Mouse (Mus musculus) Muller cell, postnatal 12 days (primary cell): ENCODE results near the gene Evi5.
A peak's percentile ranks its signal among the peaks of the same experiment; 100 is the strongest.

Experiments used
- DNase-seq: peaks from one replicate; pipeline ENCODE4 v3.0.0-alpha.2; 2015; ENCODE audit errors: inconsistent ontology term

Gene Evi5

DNA sequence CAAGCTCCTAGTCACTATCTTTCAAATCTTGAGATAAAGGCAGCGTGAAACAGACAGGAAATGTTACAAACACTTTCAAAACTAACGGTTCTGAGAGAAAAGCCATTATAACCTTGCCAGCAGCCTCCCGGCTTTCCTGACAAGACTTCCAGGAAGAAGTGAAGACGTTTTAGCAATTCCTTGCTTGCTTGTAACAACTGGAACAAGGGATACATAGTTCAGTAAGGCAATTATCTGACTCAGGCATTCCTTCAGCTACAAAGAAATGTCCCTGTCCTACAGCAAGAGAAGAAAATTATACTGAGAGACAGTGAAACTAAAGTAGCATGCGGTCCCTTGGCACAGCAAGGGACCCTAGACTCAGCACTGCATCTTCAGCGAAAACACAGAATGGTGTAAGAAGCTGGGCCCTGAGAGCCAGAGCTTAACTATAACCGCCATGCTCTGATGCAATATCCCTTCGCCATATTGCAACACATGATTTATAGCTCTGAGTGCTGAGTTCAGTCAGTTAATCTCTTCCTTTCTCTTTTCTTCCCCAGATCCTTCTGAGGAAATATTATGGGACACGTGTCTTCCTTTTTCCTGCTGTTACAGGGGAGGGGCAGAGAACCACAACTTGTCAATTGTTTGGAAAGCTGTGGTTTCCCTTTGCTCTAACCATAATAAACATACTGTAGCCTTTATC, 125.5 kb downstream of the Evi5 start:
- no peak for DNase-seq

GRCm38 (mm10) chr5:107739023-107739422, 135.9 kb downstream of the Evi5 start:
- no peak for DNase-seq

DNA sequence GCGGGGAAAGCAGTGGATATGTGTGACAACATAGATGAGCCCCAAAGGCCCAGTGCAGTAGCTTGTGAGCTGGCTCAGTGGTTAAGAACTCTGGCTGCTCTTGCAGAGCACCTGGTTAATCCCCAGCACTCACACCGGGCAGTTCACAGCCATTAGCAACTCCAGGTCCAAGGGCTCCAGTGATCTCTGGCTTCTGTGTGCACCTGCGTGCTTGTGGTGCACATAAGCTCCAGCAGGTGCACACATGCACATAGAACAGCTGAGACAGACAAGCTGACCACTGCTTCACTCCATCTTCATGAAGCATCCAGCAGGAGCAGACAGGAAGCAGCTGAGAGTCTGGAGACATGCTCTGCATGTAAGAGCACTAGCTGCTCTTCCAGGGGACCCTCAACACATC, 136.6 kb downstream of the Evi5 start:
- no peak for DNase-seq

DNA sequence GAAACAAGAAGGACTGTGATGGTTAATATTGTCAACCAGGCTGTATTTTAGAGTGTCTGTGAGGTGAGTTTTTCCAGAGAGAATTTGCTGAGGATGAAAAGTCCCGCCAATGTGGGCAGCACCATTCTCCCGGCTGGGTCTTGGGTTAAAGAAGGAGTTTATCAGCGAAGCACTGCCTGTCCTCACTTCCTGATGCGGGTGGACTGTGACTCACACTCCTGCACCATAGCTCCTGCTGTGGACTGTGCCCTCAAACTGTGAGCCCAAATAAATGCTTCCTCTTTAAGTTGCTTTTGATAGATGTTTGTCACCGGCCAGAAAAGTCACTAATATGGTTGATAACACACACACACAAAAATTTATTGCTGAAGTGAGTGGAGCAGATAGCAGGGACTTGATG, 138.7 kb downstream of the Evi5 start:
- DNase-seq, result no peak

GRCm38 (mm10) chr5:107731844-107732243, 143.1 kb downstream of the Evi5 start:
- no peak for DNase-seq

GRCm38 (mm10) chr5:107731408-107731807, 143.5 kb downstream of the Evi5 start:
- no peak for DNase-seq

DNA sequence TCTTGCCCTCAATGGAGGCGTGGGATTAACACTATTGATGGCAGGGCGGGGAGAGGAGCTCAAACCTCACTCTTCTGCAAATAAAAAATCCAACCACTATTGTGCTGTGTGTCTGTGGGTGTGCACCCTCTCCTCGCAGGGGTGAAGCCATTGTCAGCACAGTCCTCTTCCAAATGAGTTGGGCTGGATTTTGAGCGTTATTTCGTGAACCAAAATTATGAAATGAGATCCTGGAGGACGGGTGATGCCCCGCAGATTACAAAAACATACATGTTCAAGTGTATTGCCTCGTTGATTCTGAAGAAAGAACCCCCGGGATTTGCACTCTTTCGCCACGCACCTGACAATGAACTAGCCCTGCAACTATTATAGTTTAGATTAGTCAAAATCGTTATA, 147.9 kb downstream of the Evi5 start:
- DNase-seq, result no peak

DNA sequence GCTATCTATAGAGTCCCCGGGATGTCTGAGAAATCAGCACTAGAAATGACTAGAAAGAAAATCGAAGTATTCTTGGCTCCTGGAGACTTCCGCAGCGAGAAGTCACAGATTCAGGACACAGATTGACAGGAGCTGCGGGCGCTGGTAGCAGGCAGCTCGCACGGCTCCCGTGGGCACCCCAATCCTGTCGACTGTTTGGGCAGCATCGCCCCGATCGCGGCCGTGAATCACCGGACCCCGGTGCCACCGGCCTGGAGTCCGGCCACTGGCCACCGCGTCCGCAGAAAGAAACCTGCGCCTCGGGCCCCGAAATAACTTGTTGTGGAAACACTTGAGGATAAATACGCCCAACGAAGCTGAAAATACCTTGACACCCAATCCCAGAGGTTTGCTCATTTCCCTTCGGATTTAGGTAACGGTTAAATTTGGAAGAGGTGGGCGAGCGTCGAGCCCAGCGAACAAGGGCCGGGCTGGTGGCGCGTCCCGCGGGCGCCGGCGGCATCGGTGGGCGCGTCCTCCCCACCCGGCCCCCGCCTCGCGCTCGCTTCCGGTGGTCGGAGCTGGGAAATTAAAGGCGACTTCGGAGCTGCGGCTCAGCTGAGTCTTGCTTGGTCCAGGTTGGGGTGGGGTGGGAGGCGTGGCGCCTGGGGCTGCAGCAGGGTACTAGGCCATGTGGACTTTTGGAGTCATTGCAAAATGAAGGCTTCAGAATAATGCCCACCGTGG, 148.5 kb downstream of the Evi5 start:
- DNase-seq, result peak; percentile 9

DNA sequence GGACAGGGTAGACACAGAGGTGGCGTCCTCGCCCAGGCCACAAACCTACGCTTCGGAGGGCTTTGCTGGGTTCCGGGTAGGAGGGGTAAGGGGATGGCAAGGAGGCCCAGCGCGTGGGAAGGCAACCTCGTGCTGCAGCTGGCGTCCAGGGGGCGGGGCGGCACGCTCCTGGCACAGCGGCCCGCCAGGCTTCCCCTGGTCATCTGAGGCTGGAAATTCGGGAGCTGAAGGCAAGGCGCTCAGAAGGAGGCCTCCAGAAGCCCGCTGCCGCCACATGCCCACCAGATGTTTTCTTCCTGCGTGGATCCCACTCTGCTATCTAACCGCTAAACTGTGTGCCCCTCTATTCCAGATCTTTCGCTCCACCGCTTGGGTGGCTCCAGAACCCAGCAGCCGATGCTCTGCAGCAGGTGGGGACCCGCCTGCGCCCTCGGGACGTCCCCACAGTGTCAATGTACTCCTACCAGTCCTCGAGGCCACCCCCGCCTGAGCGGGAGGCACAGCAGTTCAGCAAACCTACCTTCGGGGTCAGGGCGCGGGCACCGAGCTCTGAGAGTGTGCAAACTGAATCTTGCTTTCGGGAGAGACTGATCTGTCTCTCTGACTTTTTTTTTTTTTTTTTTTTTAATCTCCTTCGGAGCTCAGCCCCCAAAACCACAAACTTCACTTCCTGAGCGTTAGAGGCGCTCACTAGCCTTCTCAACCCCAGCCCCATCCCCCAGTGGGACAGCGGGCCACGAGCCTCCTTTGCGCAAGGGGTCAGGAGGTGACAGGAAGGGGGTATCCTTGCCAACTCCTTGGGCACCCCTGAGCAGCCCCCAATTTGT, 149.3 kb downstream of the Evi5 start, which contains the start of gene Gfi1:
Gene Gfi1, minus strand, starts transcription at position 602 of the 827 bp plus-strand sequence.
- DNase-seq, result peak; percentile 11

DNA sequence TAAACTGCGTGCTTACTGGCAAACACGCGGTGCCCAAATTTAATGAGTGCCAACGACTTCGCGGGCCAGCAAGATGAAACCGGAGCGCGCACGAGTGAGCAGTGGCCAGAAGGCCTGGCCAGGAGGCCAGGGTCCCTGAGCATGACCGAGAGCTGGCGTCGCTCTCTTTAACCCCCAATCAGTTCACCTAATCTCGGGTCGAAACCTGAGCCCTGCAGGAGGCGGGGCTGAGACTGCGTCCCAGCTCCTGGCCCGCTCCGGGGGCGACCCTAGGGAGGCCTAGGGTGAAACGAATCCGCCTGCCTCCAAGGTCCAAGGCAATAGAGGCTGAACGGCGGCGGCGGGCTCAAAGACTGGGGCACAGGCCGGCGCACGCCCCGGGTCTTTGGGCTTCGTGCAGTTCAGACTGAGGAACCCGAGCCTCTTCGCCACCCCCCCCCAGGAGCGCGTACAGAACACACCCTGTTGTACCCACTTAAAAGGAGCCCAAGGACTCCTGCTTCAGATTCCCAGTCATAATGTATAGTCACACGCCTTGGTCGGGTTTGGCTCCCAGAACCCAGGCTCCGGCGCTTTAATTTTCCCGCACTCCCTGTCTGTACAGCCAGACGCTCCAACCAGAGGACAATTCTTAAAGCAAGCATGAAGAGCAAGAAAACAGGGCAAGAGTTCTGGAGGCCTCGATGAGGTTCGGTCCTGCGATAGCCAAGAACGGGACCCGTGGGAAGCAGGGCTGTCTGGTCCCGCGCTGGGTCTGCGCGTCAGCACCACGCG, 150.1 kb downstream of the Evi5 start:
- DNase-seq, result peak; percentile 31

DNA sequence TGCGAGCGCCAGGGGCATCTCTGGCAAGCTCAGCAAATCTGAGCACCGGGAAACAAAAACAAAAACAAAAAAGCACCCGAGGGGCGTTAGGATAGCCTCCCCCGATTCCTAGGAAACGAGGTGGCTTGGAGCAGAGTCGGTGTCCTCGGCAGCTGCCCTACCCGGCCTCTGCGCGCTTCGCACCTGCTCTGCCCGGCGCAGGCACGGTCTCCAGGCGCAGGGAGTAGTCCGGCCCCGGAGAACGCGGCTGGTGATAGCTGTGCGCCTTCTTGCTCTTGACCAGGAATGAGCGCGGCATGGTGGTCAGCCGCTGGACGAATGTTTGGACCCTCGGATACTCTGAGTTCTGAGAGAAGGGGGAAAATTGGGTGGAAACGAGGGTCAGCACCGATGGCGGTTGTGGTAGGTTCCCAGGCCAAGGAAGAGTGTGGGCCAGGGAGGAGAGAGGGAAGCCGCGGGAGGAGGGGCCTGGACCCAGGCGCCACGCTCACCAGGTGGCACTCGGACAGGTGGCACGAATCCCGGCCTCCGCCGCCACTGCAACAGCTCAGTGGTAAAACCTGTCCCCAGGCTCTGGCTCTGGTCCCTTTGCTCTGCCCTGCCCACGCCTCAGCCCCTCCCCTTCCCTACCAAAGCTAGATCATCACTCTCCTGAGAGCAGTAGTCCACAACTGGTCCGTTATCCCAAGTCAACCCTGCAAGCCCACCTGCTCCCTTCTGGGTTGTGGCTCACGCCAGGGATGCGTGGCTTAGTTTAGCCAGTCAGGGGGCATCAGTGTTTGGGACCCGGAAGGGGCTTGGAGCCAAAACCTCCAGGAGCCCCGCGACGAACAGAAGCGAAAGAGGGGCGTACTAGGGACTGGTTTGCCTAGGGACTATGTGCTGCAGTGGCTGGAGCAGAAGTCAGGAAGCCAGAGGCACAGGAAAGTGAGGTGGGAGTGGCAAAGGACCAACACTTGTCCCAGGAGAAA, 151.1 kb downstream of the Evi5 start:
- peak; percentile 47 for DNase-seq

DNA sequence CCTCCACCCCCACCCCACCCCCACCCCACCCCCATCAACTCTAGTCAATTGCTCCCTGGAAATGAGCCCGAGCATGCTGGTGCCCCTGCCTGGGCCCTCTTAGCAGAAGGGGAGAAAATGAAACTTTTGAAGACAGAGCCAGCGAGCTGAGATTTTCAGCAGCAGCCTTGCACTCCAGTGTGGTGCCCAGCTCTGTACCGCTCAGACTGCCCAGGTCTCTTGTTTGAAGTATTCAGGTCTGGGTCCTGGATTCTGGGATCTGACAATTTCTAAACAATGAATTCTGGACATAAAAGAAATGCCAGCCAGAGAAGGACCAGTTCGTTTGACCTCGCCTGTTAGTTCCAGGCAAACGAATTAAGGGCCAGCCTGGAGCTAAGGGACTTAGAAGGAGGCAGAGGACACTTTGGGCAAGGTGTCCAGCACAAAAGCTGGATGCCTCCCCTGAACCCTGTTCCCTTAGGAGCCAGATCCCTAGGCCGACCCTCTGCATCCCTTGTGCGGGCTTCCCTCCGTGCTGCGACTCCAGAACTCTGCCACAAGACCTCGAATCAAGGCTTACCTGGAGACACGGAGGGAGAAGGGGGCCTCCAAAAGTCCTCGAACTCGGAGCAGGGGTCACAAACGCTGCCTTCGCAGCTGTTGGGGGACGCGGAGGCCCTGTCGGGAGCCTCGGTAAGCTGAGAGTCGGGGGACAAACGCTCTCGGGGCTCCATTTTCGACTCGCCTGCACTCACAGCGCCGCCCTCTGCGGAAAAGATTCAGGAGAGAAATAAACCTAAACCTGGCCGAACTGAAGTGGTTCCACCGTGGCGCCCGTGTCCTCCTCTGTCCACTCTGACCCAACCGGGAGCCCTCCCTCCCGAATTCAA, 152.0 kb downstream of the Evi5 start:
- peak; percentile 56 for DNase-seq

- DNase-seq, result peak; percentile 14
Observed at GRCm38 (mm10) chr5:107721638-107722011, 153.3 kb downstream of the Evi5 start.

DNA sequence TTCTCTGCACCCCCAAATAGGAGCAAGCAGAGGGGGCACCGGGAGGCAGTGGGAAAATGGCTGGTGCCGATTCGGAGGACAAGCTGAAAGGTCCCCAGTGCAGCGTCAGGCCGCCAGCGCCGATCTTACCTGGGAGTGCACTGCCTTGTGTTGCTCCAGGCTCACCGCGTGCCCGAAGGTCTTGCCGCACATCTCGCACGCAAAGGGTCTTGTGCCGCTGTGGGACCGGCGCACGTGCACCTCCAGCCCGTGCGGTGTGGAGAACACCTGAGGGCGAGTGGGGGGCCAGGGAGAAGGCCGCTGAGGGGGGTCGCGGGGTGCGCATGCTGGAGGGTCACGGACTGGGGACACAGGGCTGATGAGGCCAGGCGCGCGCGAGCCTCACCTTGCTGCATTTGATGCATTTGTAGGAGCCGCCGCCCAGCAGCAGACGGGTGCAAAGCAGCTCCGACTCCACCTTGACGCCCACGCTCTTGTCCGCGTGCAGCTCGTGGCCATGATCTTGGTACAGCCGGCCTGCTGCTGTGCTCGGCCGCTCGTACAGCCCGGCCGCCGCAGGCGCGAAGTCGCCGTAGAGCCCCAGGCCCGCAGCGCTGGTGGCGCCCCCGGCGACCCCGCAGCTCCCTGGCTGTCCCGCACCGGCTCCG, 153.8 kb downstream of the Evi5 start:
- DNase-seq, result no peak

DNA sequence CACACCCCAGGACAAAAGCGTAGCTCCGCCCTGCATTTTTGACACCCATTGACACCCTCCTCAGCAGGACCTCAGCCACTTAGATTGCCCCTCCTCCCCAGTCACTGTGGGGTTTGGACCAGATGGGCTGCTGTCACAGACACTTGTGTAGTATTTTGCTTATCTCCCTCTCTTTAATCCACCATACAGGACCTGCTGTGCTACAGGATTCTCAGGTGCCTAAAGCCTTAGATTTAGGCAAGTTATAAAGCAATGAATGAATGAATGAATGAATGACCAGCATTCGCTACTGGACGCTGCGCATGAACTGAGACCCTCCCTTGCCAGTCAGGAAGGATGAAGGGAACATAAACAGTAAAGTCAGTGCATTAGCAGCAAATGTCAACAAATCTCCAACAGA, 154.4 kb downstream of the Evi5 start:
- DNase-seq, result no peak

DNA sequence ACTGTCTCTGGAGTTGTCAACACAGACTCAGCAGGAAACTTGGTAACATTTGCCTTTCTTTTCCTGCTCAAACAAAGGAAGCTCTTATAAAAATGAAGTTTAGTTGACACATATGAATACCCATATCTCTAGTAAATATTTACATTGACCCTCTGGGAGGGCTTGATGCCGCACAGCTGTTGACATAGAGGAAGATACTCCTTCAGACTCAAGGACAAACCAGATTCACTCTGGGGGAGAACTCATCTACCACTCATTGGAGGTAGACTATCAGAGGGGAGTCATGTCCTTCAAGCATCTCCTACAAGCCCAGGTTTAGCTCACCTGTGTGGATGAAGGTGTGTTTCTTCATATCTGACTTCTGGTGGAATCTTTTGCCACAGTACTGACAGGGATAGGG, 155.1 kb downstream of the Evi5 start:
- no peak for DNase-seq

GRCm38 (mm10) chr5:107719209-107719608, 155.7 kb downstream of the Evi5 start:
- DNase-seq, result no peak

DNA sequence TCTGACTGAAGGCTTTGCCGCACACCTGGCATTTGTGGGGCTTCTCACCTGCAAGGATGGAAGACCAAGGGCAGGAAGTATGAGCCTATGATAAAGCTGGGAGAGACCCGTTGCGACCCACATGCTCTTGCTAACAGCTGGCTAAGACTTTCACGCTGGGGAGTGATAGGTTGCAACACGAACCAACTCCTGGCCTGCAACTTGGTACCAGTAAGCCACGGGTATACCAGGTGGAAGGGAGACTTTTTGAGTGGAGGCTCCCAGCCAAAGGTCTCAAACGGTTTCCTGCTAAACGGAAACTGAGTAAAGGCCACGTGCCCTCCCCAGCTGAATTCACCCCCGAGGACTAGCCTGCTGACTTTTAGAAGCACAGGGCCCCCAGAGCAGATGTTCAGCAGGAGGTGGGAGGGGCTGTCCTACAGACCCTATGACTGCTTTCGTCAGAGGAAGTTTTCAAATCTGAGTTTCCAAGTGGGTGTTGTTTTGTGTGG, 157.0 kb downstream of the Evi5 start:
- DNase-seq, result no peak

GRCm38 (mm10) chr5:107711689-107712088, 163.2 kb downstream of the Evi5 start:
- no peak for DNase-seq
